Mouse (Mus musculus): ENCODE results near the gene Thsd7a. TPM values are rescaled to one million over a fixed set of nuclear protein-coding genes. Genes with fewer than 3 reads are reported as not detected.

Gene Thsd7a
- polyA plus RNA-seq, 1 experiment = 0.02 TPM

- Histone ChIP-seq H3K27me3 (replicated peaks) (peaks cover 28% of the 10 kb centered on the region), H3K4me1 (peaks cover 11% of the 10 kb centered on the region), H3K9me3 (peaks cover 4% of the 10 kb centered on the region; the same call in 1 of the 2 replicates), H3K36me3 (replicated peaks; ENCODE audit: low read length) (no peaks in the 10 kb centered on the region), H3K4me3 (replicated peaks) (no peak overlapping the region)
- no peak for TF ChIP-seq FLI1 (IDR thresholded peaks at IDR 0.05; ENCODE audit: low read length)
- no peak for TF ChIP-seq GATA1 (IDR thresholded peaks at IDR 0.05; ENCODE audit: borderline replicate concordance, low read length)
Measured at GRCm38 (mm10) chr6:12752297-12752696, 3.1 kb upstream of the Thsd7a start.

GRCm38 (mm10) chr6:12750441-12750840 is 1.2 kb upstream of the Thsd7a start:
- TF ChIP-seq GATA1 (IDR thresholded peaks at IDR 0.05; ENCODE audit: borderline replicate concordance, low read length) (no peak), FLI1 (IDR thresholded peaks at IDR 0.05; ENCODE audit: low read length) (no peak)
- Histone ChIP-seq H3K27me3 (replicated peaks) (peaks cover 31% of the 10 kb centered on the region), H3K4me1 (peaks cover 11% of the 10 kb centered on the region), H3K9me3 (peaks cover 4% of the 10 kb centered on the region; the same call in 1 of the 2 replicates), H3K36me3 (replicated peaks; ENCODE audit: low read length) (no peaks in the 10 kb centered on the region), H3K4me3 (replicated peaks) (no peak overlapping the region)

DNA sequence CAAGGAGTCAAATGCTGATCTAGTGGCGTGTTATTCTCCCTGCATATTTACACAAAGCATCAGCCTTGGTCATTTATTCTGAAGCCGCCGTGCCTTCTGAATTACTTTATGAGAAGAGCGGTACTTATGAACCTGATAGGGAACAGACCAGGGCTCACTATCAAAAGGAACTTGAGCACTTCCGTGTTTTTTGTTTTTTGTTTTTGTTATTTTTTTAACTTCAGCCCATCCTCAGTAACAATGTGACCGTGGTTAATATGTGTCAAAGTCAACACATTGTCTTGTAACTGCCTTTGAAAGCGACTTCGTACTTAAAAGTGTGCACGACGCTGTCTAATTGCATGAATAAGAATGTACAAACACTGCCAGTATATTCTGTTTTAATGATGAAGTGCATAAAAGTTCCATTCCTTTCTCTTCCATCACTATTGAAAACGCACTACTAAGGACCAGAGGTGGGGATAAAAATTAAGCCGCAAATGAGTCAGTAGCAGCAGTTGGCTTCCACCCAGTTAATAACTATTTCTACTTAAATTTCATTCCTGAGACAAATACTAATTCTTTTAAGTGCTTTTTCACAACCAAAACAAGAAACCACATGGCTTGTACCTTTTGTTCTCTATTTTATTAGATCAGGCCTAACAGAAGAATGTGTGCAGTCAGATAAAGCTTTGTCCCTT is 461 bp upstream of the Thsd7a start:
- H3K4me3 ChIP-seq (replicated peaks) = peak overlapping the region; percentile 87
- peaks cover 31% of the 10 kb centered on the region for H3K27me3 ChIP-seq (replicated peaks)
- H3K9me3 ChIP-seq = peaks cover 4% of the 10 kb centered on the region; the same call in 1 of the 2 replicates
- no peak for TF ChIP-seq FLI1 (IDR thresholded peaks at IDR 0.05; ENCODE audit: low read length)
- no peak for TF ChIP-seq GATA1 (IDR thresholded peaks at IDR 0.05; ENCODE audit: borderline replicate concordance, low read length)
- no peaks in the 10 kb centered on the region for H3K36me3 ChIP-seq (replicated peaks; ENCODE audit: low read length)
- H3K4me1 ChIP-seq = peaks cover 11% of the 10 kb centered on the region

- peaks cover 31% of the 10 kb centered on the region for H3K27me3 ChIP-seq (replicated peaks)
- TF ChIP-seq GATA1 (IDR thresholded peaks at IDR 0.05; ENCODE audit: borderline replicate concordance, low read length) (no peak), FLI1 (IDR thresholded peaks at IDR 0.05; ENCODE audit: low read length) (no peak)
- H3K36me3 ChIP-seq (replicated peaks; ENCODE audit: low read length) = no peaks in the 10 kb centered on the region
- H3K9me3 ChIP-seq = peaks cover 4% of the 10 kb centered on the region; the same call in 1 of the 2 replicates
- H3K4me3 ChIP-seq (replicated peaks) = peak overlapping the region; percentile 87
- H3K4me1 ChIP-seq = peaks cover 11% of the 10 kb centered on the region
Measured at GRCm38 (mm10) chr6:12748454-12748786, 790 bp downstream of the Thsd7a start.

DNA sequence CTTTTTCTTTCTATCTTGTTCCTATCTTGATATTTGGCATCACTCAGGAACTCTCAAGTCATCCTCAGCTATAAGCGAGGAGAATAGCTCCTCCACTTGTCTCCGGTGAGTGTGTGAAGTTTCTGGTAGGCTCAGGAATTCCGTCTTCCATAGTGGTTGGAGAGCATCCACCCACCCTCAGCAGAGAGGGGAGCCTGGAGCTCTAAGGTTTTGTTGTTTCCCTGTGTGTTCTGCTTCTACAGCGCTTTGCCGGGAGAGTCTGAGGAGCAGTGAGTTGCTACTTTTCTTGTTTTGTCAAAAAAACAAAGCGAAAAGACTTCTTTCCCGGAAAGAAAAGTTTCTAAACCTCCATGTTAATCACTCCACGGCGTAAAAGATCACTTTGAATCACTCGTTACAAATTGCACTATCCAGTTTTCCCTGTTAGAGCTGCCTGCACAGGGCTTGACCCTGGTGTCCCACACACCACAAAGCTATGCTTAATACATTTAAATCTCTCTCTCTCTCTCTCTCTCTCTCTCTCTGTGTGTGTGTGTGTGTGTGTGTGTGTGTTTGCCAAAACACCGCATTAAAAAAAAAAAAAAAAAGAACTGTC is 1.3 kb downstream of the Thsd7a start:
- Histone ChIP-seq H3K4me3 (replicated peaks) (no peak overlapping the region), H3K9me3 (peaks cover 4% of the 10 kb centered on the region; the same call in 1 of the 2 replicates), H3K27me3 (replicated peaks) (peaks cover 31% of the 10 kb centered on the region), H3K36me3 (replicated peaks; ENCODE audit: low read length) (no peaks in the 10 kb centered on the region), H3K4me1 (peaks cover 11% of the 10 kb centered on the region)
- no peak for TF ChIP-seq FLI1 (IDR thresholded peaks at IDR 0.05; ENCODE audit: low read length)
- no peak for TF ChIP-seq GATA1 (IDR thresholded peaks at IDR 0.05; ENCODE audit: borderline replicate concordance, low read length)

GRCm38 (mm10) chr6:12742791-12743190 is 6.4 kb downstream of the Thsd7a start:
- Histone ChIP-seq H3K36me3 (replicated peaks; ENCODE audit: low read length) (no peaks in the 10 kb centered on the region), H3K27me3 (replicated peaks) (peaks cover 7% of the 10 kb centered on the region), H3K4me3 (replicated peaks) (no peak overlapping the region), H3K4me1 (no peaks in the 10 kb centered on the region), H3K9me3 (peaks cover 3% of the 10 kb centered on the region; the same call in 1 of the 2 replicates)
- TF ChIP-seq FLI1 (IDR thresholded peaks at IDR 0.05; ENCODE audit: low read length) (no peak), GATA1 (IDR thresholded peaks at IDR 0.05; ENCODE audit: borderline replicate concordance, low read length) (no peak)

- Histone ChIP-seq H3K36me3 (replicated peaks; ENCODE audit: low read length) (no peaks in the 10 kb centered on the region), H3K4me3 (replicated peaks) (no peak overlapping the region), H3K4me1 (no peaks in the 10 kb centered on the region), H3K9me3 (no peaks in the 10 kb centered on the region), H3K27me3 (replicated peaks) (no peaks in the 10 kb centered on the region)
- no peak for TF ChIP-seq FLI1 (IDR thresholded peaks at IDR 0.05; ENCODE audit: low read length)
- TF ChIP-seq GATA1 (IDR thresholded peaks at IDR 0.05; ENCODE audit: borderline replicate concordance, low read length) = no peak
Measured at GRCm38 (mm10) chr6:12733924-12734323, 15.3 kb downstream of the Thsd7a start.

DNA sequence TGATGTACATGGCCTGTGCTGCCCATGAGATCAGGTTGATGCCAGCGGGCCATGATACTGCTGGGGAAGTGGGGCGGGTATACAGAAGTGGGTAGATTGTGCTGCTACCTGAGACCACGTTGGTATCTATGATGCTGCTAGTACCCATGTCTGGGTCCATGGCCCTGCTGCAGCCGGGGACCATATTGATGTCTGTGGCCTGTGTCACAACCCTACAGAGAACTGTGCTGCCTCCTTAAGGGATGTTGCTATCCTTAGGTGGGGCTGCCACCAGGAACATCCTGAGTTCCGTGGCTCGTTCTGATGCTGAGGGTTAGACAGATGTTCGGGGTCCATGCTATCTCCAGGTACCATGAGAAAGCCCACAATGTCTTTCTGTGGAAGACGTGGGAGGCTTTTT is 33.1 kb downstream of the Thsd7a start:
- TF ChIP-seq FLI1 (IDR thresholded peaks at IDR 0.05; ENCODE audit: low read length) (no peak), GATA1 (IDR thresholded peaks at IDR 0.05; ENCODE audit: borderline replicate concordance, low read length) (no peak)
- Histone ChIP-seq H3K9me3 (peaks cover 4% of the 10 kb centered on the region; the same call in 1 of the 2 replicates), H3K4me1 (no peaks in the 10 kb centered on the region), H3K27me3 (replicated peaks) (no peaks in the 10 kb centered on the region), H3K4me3 (replicated peaks) (peak overlapping the region; percentile 38), H3K36me3 (replicated peaks; ENCODE audit: low read length) (no peaks in the 10 kb centered on the region)

DNA sequence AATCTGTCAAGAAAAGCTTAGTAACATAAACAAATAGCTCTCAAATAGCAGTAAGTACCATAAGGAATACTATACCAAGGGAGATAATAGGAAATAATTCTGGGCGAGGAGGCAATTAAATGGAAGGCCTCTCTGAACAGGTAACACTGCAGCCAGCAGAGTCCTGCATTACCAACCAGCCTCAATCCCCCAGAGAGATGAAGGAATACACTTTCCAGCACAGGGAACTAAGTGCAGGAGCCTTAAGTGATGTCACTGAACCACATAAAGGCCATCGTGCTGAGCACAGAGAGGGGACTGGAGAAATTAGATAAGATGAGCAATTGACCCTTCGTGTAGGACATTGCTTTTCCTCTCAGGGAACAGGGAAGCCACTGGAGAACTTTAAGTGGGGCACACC is 36.6 kb downstream of the Thsd7a start:
- H3K4me1 ChIP-seq = no peaks in the 10 kb centered on the region
- TF ChIP-seq GATA1 (IDR thresholded peaks at IDR 0.05; ENCODE audit: borderline replicate concordance, low read length) = no peak
- no peak for TF ChIP-seq FLI1 (IDR thresholded peaks at IDR 0.05; ENCODE audit: low read length)
- no peaks in the 10 kb centered on the region for H3K36me3 ChIP-seq (replicated peaks; ENCODE audit: low read length)
- H3K4me3 ChIP-seq (replicated peaks) = no peak overlapping the region
- H3K27me3 ChIP-seq (replicated peaks) = no peaks in the 10 kb centered on the region
- H3K9me3 ChIP-seq = peaks cover 4% of the 10 kb centered on the region; the same call in 1 of the 2 replicates

DNA sequence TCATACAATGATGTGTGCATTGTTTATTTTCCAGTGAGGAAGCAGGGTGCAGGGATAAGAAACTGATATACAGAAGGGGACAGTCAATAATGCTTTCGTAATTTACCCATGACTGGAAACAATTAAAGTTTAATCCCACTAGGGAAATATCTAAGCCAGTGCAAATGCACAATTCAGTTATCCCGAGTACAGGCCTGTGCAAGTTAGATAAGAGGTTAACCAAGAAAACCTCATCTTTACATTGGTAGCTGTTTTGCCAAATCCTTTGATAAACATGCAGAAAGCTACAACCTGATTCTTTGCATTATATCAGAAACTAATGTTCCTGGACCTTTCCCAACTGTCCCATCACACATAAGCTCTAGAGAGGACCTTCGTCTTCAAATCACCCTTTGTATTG is 46.3 kb downstream of the Thsd7a start:
- no peak for TF ChIP-seq GATA1 (IDR thresholded peaks at IDR 0.05; ENCODE audit: borderline replicate concordance, low read length)
- TF ChIP-seq FLI1 (IDR thresholded peaks at IDR 0.05; ENCODE audit: low read length) = no peak
- Histone ChIP-seq H3K36me3 (replicated peaks; ENCODE audit: low read length) (no peaks in the 10 kb centered on the region), H3K9me3 (no peaks in the 10 kb centered on the region), H3K4me1 (no peaks in the 10 kb centered on the region), H3K4me3 (replicated peaks) (no peak overlapping the region), H3K27me3 (replicated peaks) (no peaks in the 10 kb centered on the region)

Measured in megakaryocyte, embryonic 14.5 days (primary cell).